Mouse (Mus musculus) forebrain, embryonic 16.5 days (tissue): ENCODE results near the gene Map7d2. TPM values are rescaled to one million over a fixed set of nuclear protein-coding genes. Genes with fewer than 3 reads are reported as not detected.
A peak's percentile ranks its signal among the peaks of the same experiment; 100 is the strongest.

Experiments
- ATAC-seq: fragments of 200-750 bp; cut with Nextera tagmentation; 2 replicates; pipeline ENCODE4 v1.8.0; 2017; ENCODE audit warnings: mild to moderate bottlenecking, moderate library complexity
- H3K27ac ChIP-seq: fragments of 300-500 bp; sonication (generic); 2 replicates; pipeline ENCODE4 v1.5.1; 2014; ENCODE audit warnings: low read length, control low read depth
- H3K27me3 ChIP-seq: fragments of 300-500 bp; sonication (generic); replicated peaks from 2 replicates; pipeline ENCODE4 v1.6.1; 2014; ENCODE audit warnings: low read length; ENCODE audit not compliant: control insufficient read depth, insufficient read depth
- H3K36me3 ChIP-seq: fragments of 300-500 bp; sonication (generic); 2 replicates; pipeline ENCODE4 v1.6.1; 2014; ENCODE audit not compliant: control insufficient read depth, insufficient read depth
- H3K4me1 ChIP-seq: fragments of 300-500 bp; sonication (generic); replicated peaks from 2 replicates; pipeline ENCODE4 v1.6.1; 2014; ENCODE audit warnings: low read length; ENCODE audit not compliant: control insufficient read depth, insufficient read depth
- H3K4me2 ChIP-seq: fragments of 300-500 bp; sonication (generic); 2 replicates; pipeline ENCODE4 v1.6.1; 2014; ENCODE audit warnings: mild to moderate bottlenecking, low read length, control low read depth
- H3K4me3 ChIP-seq: fragments of 300-500 bp; sonication (generic); replicated peaks from 2 replicates; pipeline ENCODE4 v1.5.1; 2014; ENCODE audit warnings: mild to moderate bottlenecking, low read length, control low read depth
- H3K9ac ChIP-seq: fragments of 300-500 bp; sonication (generic); replicated peaks from 2 replicates; pipeline ENCODE4 v1.6.1; 2014; ENCODE audit warnings: low read depth, low read length, control low read depth
- H3K9me3 ChIP-seq: fragments of 300-500 bp; sonication (generic); 2 replicates; pipeline ENCODE4 v1.6.1; 2016; ENCODE audit warnings: low read length; ENCODE audit not compliant: control insufficient read depth
- WGBS: fragments of 180-500 bp; shearing (Covaris S2); extraction: QIAGEN DNeasy Blood & Tissue Kit; methylation state at CpG from one replicate; pipeline ENCODE4 v1.1.7; 2014; 5-methylcytosine and 5-hydroxymethylcytosine counted together
- polyA plus RNA-seq: library from polyadenylated mRNA; unstranded; fragments of >200 nt; fragmentation: Nextera tagmentation; extraction: Ambion mirVana; gene quantifications from 2 replicates; pipeline ENCODE4 v1.2.1, GENCODE M21; 2015

The Map7d2 gene
- polyA plus RNA-seq, 1 experiment from 2014 or later = 22.0 TPM

DNA sequence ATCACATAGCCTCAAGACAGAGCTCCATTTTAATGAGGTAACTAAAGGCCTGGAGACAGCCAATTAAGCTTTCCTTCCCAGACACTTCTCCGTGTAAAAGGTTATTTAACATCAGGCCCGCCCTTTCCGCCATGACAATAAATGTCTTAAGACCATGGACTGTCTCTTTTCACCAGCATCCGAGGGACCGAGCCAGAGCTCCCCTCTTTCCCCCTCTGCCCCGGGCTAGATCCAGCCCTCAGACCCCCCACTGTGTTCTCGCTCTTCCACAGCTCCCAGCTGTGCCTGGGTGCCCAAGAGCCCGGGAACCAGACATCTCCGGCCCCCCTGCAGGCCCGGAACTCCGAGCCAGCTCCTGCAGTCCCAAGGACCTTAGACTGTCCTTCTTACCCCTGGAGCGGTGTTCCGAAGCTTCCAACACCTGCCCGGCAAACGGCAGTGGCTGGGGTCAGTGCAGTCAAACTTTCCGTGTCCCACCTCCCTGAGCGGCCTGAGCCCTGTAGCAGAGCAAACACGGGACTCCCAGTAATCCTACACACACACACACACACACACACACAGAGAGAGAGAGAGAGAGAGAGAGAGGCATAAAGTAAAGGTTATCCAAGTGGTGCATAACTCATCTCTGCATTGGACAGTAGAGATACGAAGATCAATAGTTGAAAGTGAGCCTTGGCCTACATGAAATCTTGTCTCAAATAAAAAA is 94.1 kb downstream of the Map7d2 start:
- Histone ChIP-seq H3K4me1 (no peaks in the 10 kb centered on the region), H3K4me2 (no peak overlapping the region), H3K27me3 (no peaks in the 10 kb centered on the region), H3K4me3 (no peak overlapping the region), H3K9me3 (no peaks in the 10 kb centered on the region), H3K36me3 (no peaks in the 10 kb centered on the region), H3K9ac (no peak overlapping the region), H3K27ac (no peak overlapping the region)
- WGBS = 56% methylated on average over 19 of the region's 19 CpGs
- ATAC-seq = no peak

DNA sequence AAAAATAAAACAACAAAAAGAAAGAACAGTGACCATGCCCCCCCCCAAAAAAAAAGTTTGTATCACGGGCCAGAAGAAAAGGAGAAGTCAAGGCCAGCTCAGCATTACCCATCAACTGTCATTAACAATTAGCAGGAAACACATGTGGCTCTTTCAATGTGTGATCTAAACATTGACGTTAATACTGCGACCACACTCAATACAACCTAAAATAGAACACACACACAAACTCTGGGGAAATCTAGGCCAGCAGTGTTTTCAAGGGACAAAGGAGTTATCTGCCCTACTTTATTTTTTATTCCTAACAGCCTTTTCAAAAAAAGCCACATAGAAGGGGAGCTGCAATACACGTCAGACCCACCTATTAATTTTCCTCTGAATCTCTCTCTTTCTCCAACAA is 94.7 kb downstream of the Map7d2 start:
- H3K4me3 ChIP-seq = no peak overlapping the region
- H3K27me3 ChIP-seq = no peaks in the 10 kb centered on the region
- H3K9ac ChIP-seq = no peak overlapping the region
- H3K4me1 ChIP-seq = no peaks in the 10 kb centered on the region
- no peaks in the 10 kb centered on the region for H3K36me3 ChIP-seq
- ATAC-seq = no peak
- no peaks in the 10 kb centered on the region for H3K9me3 ChIP-seq
- 75% methylated on average over 4 of the region's 4 CpGs for WGBS
- no peak overlapping the region for H3K4me2 ChIP-seq
- no peak overlapping the region for H3K27ac ChIP-seq

DNA sequence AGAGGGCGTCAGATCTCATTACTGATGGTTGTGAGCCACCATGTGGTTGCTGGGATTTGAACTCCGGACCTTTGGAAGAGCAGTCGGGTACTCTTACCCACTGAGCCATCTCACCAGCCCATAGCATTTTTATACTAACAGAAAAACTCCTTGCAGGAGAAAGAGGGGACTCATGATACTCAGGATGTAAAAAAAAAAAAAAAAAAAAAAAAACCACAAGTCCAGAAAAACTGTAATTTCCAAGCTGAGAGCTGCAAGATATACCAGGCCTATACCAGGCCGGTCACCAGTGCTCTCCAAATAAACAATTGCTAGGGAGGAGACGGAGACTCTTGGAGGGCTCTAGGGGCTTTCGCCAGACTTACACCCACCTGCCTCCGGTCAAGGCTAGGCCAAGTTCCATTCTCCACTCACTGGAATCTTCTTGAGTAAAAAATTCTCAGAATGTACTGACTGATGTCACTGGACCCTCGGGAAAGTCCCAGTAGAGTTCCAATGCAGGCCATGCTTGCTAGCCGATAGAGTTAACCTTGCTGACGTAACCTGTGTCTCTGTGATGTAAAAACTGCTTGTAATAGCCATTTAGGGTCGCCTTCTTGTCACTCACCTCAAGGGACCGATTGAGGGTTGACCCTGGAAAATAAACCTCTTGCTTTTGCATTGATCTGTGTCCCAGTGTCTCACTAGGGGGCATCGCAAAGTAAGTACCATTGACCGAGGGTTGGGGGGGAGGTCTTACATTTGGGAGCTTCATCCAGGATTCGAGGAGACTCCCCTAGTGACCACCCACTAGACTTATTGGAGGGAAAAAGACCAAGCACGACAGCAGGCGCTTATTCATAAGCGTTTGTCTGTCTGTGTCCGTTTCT is 95.7 kb downstream of the Map7d2 start:
- H3K4me3 ChIP-seq = no peak overlapping the region
- no peak overlapping the region for H3K27ac ChIP-seq
- H3K9me3 ChIP-seq = no peaks in the 10 kb centered on the region
- H3K27me3 ChIP-seq = no peaks in the 10 kb centered on the region
- no peak overlapping the region for H3K9ac ChIP-seq
- no peaks in the 10 kb centered on the region for H3K36me3 ChIP-seq
- no peak overlapping the region for H3K4me2 ChIP-seq
- no peaks in the 10 kb centered on the region for H3K4me1 ChIP-seq
- 86% methylated on average over 19 of the region's 19 CpGs for WGBS
- no peak for ATAC-seq

DNA sequence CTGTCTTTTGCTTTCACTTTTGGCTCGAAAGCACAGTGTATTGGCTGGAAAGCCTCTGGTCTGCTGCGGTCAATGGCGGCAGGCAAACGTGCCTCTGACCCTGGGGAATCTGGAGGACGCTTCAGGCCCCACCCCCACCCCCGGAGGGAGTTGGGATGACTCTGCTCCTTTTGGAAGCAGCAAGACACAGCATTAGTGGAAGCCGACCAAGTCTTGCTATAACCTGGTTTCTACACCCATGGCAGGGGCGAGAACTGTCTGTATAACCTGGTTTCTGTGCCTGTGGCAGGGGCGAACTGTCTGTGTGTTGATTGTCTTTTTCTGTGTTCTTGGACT is 96.3 kb downstream of the Map7d2 start:
- H3K27ac ChIP-seq = no peak overlapping the region
- H3K4me2 ChIP-seq = no peak overlapping the region
- ATAC-seq = no peak
- H3K9me3 ChIP-seq = no peaks in the 10 kb centered on the region
- H3K36me3 ChIP-seq = no peaks in the 10 kb centered on the region
- H3K4me1 ChIP-seq = no peaks in the 10 kb centered on the region
- H3K4me3 ChIP-seq = no peak overlapping the region
- 81% methylated on average over 9 of the region's 9 CpGs for WGBS
- H3K27me3 ChIP-seq = no peaks in the 10 kb centered on the region
- no peak overlapping the region for H3K9ac ChIP-seq

DNA sequence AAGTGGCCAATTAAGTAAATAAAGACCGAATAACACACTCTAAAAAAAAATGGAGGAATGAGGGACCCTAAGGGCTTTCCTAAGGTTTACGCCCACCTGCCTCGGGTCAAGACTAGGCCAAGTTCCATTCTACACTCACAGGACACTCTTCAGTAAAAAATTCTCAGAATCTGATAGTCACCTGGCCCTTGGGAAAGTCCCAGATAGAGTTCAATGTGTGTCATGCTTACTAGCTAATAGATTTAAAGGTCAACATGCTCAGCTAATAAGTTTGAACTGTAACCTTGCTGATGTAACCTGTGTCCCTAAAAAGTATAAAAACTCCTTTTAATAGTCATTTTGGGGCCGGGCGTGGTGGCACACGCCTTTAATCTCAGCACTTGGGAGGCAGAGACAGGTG is 101.2 kb downstream of the Map7d2 start:
- no peaks in the 10 kb centered on the region for H3K36me3 ChIP-seq
- no peak overlapping the region for H3K4me2 ChIP-seq
- no peak overlapping the region for H3K9ac ChIP-seq
- no peak for ATAC-seq
- H3K9me3 ChIP-seq = no peaks in the 10 kb centered on the region
- no peaks in the 10 kb centered on the region for H3K4me1 ChIP-seq
- WGBS = 91% methylated on average over 6 of the region's 6 CpGs
- no peaks in the 10 kb centered on the region; the same call in 1 of the 2 replicates for H3K27me3 ChIP-seq
- H3K27ac ChIP-seq = no peak overlapping the region
- no peak overlapping the region for H3K4me3 ChIP-seq

DNA sequence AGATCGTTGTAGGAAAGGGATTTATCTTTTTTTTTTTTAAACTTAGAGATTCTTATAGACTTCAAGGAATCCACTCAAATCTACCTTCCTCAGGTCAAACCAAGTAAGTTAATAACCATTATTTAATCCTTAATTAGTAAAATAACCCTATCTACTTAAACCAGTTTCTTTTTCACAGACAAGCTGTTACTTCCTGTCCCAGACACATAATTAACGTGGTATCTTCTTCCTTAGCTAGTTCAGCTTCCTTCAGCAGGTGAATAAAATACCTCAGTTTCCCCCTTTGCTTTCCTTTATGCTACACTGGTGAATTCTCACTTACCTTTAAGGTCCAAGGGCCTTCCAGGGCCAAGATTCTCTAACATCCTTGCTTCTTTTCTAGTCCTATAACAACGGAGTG is 107.4 kb downstream of the Map7d2 start:
- Histone ChIP-seq H3K27ac (no peak overlapping the region), H3K36me3 (no peaks in the 10 kb centered on the region), H3K4me3 (no peak overlapping the region), H3K4me2 (no peak overlapping the region), H3K27me3 (no peaks in the 10 kb centered on the region; the same call in 1 of the 2 replicates), H3K4me1 (no peaks in the 10 kb centered on the region), H3K9me3 (no peaks in the 10 kb centered on the region), H3K9ac (no peak overlapping the region)
- WGBS = 77% methylated on average over 3 of the region's 3 CpGs
- ATAC-seq = no peak

DNA sequence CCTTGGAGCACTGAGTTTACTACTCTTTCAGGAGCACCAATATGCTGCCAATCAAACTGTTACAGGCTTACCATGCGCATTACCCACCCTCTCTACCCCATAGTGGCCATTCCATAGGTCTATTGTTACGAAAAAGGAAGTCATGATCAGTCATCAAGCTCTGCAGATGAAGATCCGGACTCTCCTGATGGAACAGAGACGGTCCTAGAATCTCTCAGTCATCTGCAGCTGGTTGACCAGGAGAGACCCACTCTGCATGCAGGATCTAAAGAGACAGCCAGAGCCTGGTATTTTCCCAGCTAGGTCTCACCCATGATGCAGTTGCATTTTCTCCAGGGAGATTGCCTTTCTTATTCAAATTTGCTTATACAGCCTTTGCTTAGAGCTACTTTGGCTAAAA is 108.3 kb downstream of the Map7d2 start:
- Histone ChIP-seq H3K9ac (no peak overlapping the region), H3K27ac (no peak overlapping the region)
- WGBS = 83% methylated on average over 4 of the region's 4 CpGs

DNA sequence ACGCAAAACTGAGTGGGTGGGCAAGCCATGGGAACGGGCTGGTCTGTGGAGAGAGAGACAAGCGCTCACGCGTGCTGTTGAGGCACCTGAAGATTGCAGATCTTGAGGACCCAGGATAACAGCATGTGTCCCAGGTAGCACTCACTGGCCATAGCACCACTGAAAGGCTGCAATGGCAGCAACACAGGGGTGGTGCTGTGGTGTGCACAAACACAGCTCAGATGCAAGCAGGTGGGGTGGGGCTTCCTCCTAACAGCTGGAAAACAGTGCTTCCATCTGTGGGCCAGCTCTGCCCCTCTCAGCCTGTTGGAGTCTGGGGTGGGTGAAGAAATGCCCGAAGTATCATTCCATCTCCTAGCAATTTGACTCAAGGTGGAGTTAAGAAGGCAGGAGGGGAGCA is 112.0 kb downstream of the Map7d2 start, which contains the start of gene Bclaf3:
Gene Bclaf3 (plus strand): TSS at position 301 of the 400 bp plus-strand sequence.
- Histone ChIP-seq H3K4me3 (no peak within 1 kb of the TSS), H3K27me3 (no peaks in the 10 kb centered on the region), H3K4me2 (no peak within 1 kb of the TSS), H3K36me3 (no peaks in the 10 kb centered on the region), H3K9me3 (no peaks in the 10 kb centered on the region), H3K9ac (no peak within 1 kb of the TSS), H3K27ac (no peak within 1 kb of the TSS), H3K4me1 (no peaks in the 10 kb centered on the region)
- 87% methylated on average over 6 of the region's 6 CpGs for WGBS
- no peak for ATAC-seq

More for the DNA sequence above, 108.3 kb downstream of the Map7d2 start:
- no peak for ATAC-seq
- Histone ChIP-seq H3K27me3 (no peaks in the 10 kb centered on the region; the same call in 1 of the 2 replicates), H3K4me2 (no peak overlapping the region), H3K4me1 (no peaks in the 10 kb centered on the region), H3K9me3 (no peaks in the 10 kb centered on the region), H3K36me3 (no peaks in the 10 kb centered on the region), H3K4me3 (no peak overlapping the region)

DNA sequence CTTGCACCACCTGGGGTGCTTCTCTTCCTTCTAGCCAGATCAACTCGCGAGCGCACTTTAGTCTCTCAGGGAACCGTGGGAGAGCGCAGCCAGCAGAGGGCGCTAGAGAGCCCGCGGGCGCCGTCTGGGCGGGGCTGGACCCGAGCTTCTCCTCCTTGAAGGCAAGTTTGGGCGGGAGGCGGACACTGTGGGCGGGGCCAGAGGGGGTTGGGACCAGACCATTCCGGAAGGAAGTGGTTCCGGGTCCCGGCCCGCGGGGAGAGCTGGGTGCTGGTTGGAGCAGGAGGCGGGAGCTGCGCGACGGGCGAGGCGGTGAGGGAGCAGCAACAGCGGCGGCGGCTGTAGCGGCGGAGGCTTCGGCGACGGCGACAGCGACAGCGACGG is 118.0 kb downstream of the Map7d2 start:
- peak overlapping the region; percentile 70 for H3K9ac ChIP-seq
- H3K4me2 ChIP-seq = peak overlapping the region; percentile 56; the same call in 1 of the 2 replicates
- peaks cover 2% of the 10 kb centered on the region; the same call in 1 of the 2 replicates for H3K4me1 ChIP-seq
- no peaks in the 10 kb centered on the region for H3K36me3 ChIP-seq
- ATAC-seq = peak; percentile 98
- peak overlapping the region; percentile 81 for H3K27ac ChIP-seq
- 7% methylated on average over 29 of the region's 38 CpGs for WGBS
- H3K27me3 ChIP-seq = no peaks in the 10 kb centered on the region
- H3K4me3 ChIP-seq = peak overlapping the region; percentile 63
- H3K9me3 ChIP-seq = no peaks in the 10 kb centered on the region
